Mouse (Mus musculus) liver, embryonic 11.5 days (tissue): ENCODE data around the gene Col6a6. TPM values are rescaled to one million over a fixed set of nuclear protein-coding genes. Genes with fewer than 3 reads are reported as not detected.

Experiments used
- ATAC-seq: fragments of 200-750 bp; cut with Nextera tagmentation; replicated peaks from 2 replicates; pipeline ENCODE4 v1.8.0; 2017; ENCODE audit warnings: moderate number of reproducible peaks, mild to moderate bottlenecking, moderate TSS enrichment, moderate library complexity; ENCODE audit not compliant: low FRiP score
- DNase-seq: peaks from one replicate; pipeline ENCODE4 v3.0.0-alpha.2; 2017; ENCODE audit warnings: low spot score
- H3K27ac ChIP-seq: fragments of 300-500 bp; sonication (generic); 2 replicates; pipeline ENCODE4 v1.5.1; 2014; ENCODE audit warnings: mild to moderate bottlenecking, low read depth, low read length, control low read depth
- H3K27me3 ChIP-seq: fragments of 300-500 bp; sonication (generic); replicated peaks from 2 replicates; pipeline ENCODE4 v1.6.1; 2014; ENCODE audit warnings: low read length, mixed read lengths; ENCODE audit not compliant: control insufficient read depth, insufficient read depth
- H3K36me3 ChIP-seq: fragments of 300-500 bp; sonication (generic); 2 replicates; pipeline ENCODE4 v1.6.1; 2014; ENCODE audit warnings: mild to moderate bottlenecking, low read length, moderate library complexity, mixed read lengths; ENCODE audit not compliant: control insufficient read depth, insufficient read depth
- H3K4me1 ChIP-seq: fragments of 300-500 bp; sonication (generic); replicated peaks from 2 replicates; pipeline ENCODE4 v1.6.1; 2014; ENCODE audit warnings: low read length, mixed read lengths; ENCODE audit not compliant: control insufficient read depth, insufficient read depth
- H3K4me2 ChIP-seq: fragments of 300-500 bp; sonication (generic); 2 replicates; pipeline ENCODE4 v1.6.1; 2014; ENCODE audit warnings: mild to moderate bottlenecking, control low read depth, moderate library complexity
- H3K4me3 ChIP-seq: fragments of 300-500 bp; sonication (generic); 2 replicates; pipeline ENCODE4 v1.5.1; 2014; ENCODE audit warnings: low read depth, low read length, control low read depth
- H3K9ac ChIP-seq: fragments of 300-500 bp; sonication (generic); 2 replicates; pipeline ENCODE4 v1.6.1; 2014; ENCODE audit warnings: low read depth, low read length, control low read depth
- H3K9me3 ChIP-seq: fragments of 300-500 bp; sonication (generic); 2 replicates; pipeline ENCODE4 v1.6.1; 2016; ENCODE audit warnings: low read length, inconsistent platforms, mixed read lengths; ENCODE audit not compliant: control insufficient read depth
- WGBS: fragments of 180-500 bp; shearing (Covaris S2); extraction: QIAGEN DNeasy Blood & Tissue Kit; methylation state at CpG from one replicate; pipeline ENCODE4 v1.1.7; 2014; 5-methylcytosine and 5-hydroxymethylcytosine counted together
- polyA plus RNA-seq: library from polyadenylated mRNA; unstranded; fragments of >200 nt; fragmentation: Nextera tagmentation; extraction: Ambion mirVana; gene quantifications from 2 replicates; pipeline ENCODE4 v1.2.1, GENCODE M21; 2014

The Col6a6 gene
- polyA plus RNA-seq, 1 experiment from 2014 or later = 0.21 TPM

- no peak overlapping the region for H3K9ac ChIP-seq
- no peak for ATAC-seq
- no peaks in the 10 kb centered on the region for H3K36me3 ChIP-seq
- no peak overlapping the region for H3K4me2 ChIP-seq
- no peak overlapping the region for H3K4me3 ChIP-seq
- H3K27me3 ChIP-seq = no peaks in the 10 kb centered on the region
- no peaks in the 10 kb centered on the region for H3K9me3 ChIP-seq
- no peaks in the 10 kb centered on the region for H3K4me1 ChIP-seq
- DNase-seq = no peak
- H3K27ac ChIP-seq = no peak overlapping the region
- 64% methylated on average over 2 of the region's 2 CpGs for WGBS
These were observed 62.1 kb downstream of the Col6a6 start for GRCm38 (mm10) chr9:105765891-105766290.

- no peaks in the 10 kb centered on the region for H3K27me3 ChIP-seq
- no peak overlapping the region for H3K4me2 ChIP-seq
- WGBS = 76% methylated on average over 5 of the region's 5 CpGs
- H3K4me1 ChIP-seq = no peaks in the 10 kb centered on the region
- no peak overlapping the region for H3K27ac ChIP-seq
- no peaks in the 10 kb centered on the region for H3K9me3 ChIP-seq
- no peak for DNase-seq
- ATAC-seq = no peak
- H3K9ac ChIP-seq = no peak overlapping the region
- H3K36me3 ChIP-seq = no peaks in the 10 kb centered on the region
- H3K4me3 ChIP-seq = no peak overlapping the region
These were observed 63.3 kb downstream of the Col6a6 start for GRCm38 (mm10) chr9:105764681-105765080.

DNA sequence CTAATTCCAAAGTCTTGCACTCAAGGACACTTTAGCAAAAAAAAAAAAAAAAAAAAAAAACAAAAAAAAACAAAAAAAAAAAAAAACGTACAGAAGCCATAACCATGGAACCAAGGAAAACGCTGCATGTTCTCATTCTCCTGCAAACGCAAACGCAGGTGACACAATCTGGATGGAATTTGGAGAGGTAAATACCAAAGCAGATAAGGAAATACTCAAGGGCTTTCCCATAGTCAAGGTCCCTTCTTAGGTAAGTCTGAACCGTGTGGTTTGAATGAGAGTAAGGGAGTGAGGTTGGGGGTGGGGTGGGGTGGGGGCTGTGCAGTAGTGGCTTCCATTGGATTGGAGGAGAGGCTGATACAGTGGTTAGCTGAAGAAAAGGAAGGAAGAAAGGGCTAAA is 63.8 kb downstream of the Col6a6 start:
- H3K4me2 ChIP-seq = no peak overlapping the region
- no peak for ATAC-seq
- no peak for DNase-seq
- no peak overlapping the region for H3K27ac ChIP-seq
- H3K4me3 ChIP-seq = no peak overlapping the region
- H3K36me3 ChIP-seq = no peaks in the 10 kb centered on the region
- no peaks in the 10 kb centered on the region for H3K9me3 ChIP-seq
- H3K9ac ChIP-seq = no peak overlapping the region
- 60% methylated on average over 5 of the region's 5 CpGs for WGBS
- H3K27me3 ChIP-seq = no peaks in the 10 kb centered on the region
- no peaks in the 10 kb centered on the region for H3K4me1 ChIP-seq

GRCm38 (mm10) chr9:105763625-105764024 is 64.3 kb downstream of the Col6a6 start:
- WGBS = 79% methylated on average over 3 of the region's 3 CpGs

DNA sequence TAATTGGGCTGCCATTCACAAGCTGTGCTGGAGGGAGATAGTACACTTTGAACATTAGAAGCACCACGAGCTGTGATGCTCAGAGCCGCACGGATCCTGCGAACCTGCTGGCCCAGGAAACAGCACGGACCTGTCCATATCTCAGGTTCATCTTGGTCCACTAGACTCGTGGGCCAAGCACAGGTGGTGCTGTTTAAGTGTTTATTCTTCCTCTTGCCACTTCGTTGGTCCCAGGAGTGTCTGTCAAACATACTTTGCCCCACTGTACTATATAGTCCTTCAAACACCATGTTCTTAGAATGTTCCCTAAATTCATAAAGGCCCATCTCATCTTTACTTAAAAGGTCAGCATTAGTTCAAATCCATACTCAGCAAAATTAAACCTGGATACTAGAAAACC is 65.7 kb downstream of the Col6a6 start:
- 81% methylated on average over 7 of the region's 7 CpGs for WGBS
- no peak overlapping the region for H3K4me3 ChIP-seq
- H3K27ac ChIP-seq = no peak overlapping the region
- H3K9me3 ChIP-seq = no peaks in the 10 kb centered on the region
- no peak overlapping the region for H3K9ac ChIP-seq
- ATAC-seq (no peak), DNase-seq (no peak)
- H3K4me1 ChIP-seq = no peaks in the 10 kb centered on the region
- H3K27me3 ChIP-seq = no peaks in the 10 kb centered on the region
- H3K4me2 ChIP-seq = no peak overlapping the region
- no peaks in the 10 kb centered on the region for H3K36me3 ChIP-seq

More at GRCm38 (mm10) chr9:105763625-105764024, 64.3 kb downstream of the Col6a6 start:
- DNase-seq (no peak), ATAC-seq (no peak)
- Histone ChIP-seq H3K36me3 (no peaks in the 10 kb centered on the region), H3K4me2 (no peak overlapping the region), H3K4me1 (no peaks in the 10 kb centered on the region), H3K27me3 (no peaks in the 10 kb centered on the region), H3K27ac (no peak overlapping the region), H3K9ac (no peak overlapping the region), H3K9me3 (no peaks in the 10 kb centered on the region), H3K4me3 (no peak overlapping the region)

DNA sequence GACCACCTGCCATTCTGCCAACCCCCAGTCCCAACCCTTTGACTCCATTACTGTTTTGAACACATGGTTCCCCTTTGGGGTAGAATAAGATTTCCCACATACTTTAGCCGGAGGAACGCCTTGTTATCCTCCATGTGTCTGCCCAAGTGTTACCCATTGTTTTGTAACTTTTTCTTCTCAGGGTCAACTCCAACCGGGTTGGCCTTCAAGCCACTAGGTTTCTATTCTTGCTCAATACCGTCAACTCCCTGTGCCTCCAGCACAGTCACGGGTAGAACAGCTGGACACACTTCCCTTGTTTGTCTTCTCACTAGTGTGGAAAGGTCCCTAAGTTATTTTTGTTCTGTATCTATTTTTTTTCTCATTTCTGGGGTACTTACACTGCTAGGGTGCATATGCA is 69.1 kb downstream of the Col6a6 start:
- DNase-seq = no peak

GRCm38 (mm10) chr9:105758173-105758765 is 69.7 kb downstream of the Col6a6 start:
- no peak overlapping the region for H3K9ac ChIP-seq
- no peaks in the 10 kb centered on the region for H3K4me1 ChIP-seq
- no peak overlapping the region for H3K4me3 ChIP-seq
- DNase-seq (no peak), ATAC-seq (no peak)
- no peak overlapping the region for H3K27ac ChIP-seq
- no peaks in the 10 kb centered on the region for H3K36me3 ChIP-seq
- WGBS = 88% methylated on average over 14 of the region's 14 CpGs
- H3K9me3 ChIP-seq = no peaks in the 10 kb centered on the region
- H3K27me3 ChIP-seq = no peaks in the 10 kb centered on the region
- no peak overlapping the region for H3K4me2 ChIP-seq

More for the DNA sequence above, 69.1 kb downstream of the Col6a6 start:
- Histone ChIP-seq H3K4me1 (no peaks in the 10 kb centered on the region), H3K27ac (no peak overlapping the region), H3K9me3 (no peaks in the 10 kb centered on the region), H3K36me3 (no peaks in the 10 kb centered on the region), H3K4me3 (no peak overlapping the region), H3K27me3 (no peaks in the 10 kb centered on the region), H3K4me2 (no peak overlapping the region), H3K9ac (no peak overlapping the region)
- WGBS = 72% methylated on average over 5 of the region's 5 CpGs
- no peak for ATAC-seq

DNA sequence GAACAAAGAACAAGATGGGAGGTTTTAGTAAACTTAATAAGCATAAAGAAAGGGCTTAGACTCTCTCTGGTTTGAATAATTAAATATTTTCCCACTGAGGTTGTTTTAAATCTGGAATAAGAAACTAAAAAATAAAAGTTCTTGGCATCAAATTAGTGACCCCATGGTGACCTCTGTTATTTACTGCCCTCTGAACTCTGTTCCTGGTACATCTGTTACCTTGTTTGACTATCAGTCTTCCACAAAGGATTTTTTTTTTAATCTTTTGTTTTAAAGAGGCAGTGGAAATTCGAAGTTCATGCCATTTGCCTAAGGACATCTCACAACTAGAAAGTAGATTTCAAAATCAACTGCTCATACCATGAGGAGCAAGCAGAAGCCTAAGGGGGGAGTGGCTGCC is 73.7 kb downstream of the Col6a6 start:
- Histone ChIP-seq H3K4me2 (no peak overlapping the region), H3K27me3 (no peaks in the 10 kb centered on the region), H3K4me1 (no peaks in the 10 kb centered on the region), H3K4me3 (no peak overlapping the region), H3K9ac (no peak overlapping the region), H3K9me3 (0 out of 2 replicates have a peak, but pooled peaks cover 2% of the 10 kb centered on the region), H3K36me3 (no peaks in the 10 kb centered on the region), H3K27ac (no peak overlapping the region)
- ATAC-seq (no peak), DNase-seq (no peak)
- 36% methylated on average over 1 of the region's 1 CpGs for WGBS

DNA sequence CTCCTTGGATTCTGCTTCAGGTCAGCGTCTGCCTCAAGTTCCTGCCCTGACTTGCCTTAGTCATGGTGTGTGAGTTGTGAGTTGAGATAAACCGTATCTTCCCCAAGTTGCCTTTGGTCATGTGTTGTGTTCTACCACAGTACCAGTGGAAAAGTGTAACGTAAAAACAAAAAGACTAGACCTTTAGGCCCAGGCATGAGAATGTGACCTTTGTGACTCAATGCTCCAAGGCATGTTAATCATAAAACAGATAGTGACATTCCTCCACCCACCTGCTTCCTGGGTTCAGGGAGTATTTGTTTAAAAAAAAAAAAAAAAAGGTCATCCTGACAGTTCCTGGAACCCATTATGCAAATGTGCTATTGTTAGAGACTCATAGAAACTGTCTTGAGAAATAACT is 82.1 kb downstream of the Col6a6 start:
- H3K4me1 ChIP-seq = no peaks in the 10 kb centered on the region
- H3K27me3 ChIP-seq = no peaks in the 10 kb centered on the region
- no peak overlapping the region for H3K27ac ChIP-seq
- ATAC-seq (no peak), DNase-seq (no peak)
- WGBS = 81% methylated on average over 3 of the region's 3 CpGs
- H3K36me3 ChIP-seq = no peaks in the 10 kb centered on the region
- peaks cover 7% of the 10 kb centered on the region; the same call in 1 of the 2 replicates for H3K9me3 ChIP-seq
- no peak overlapping the region for H3K4me3 ChIP-seq
- no peak overlapping the region for H3K4me2 ChIP-seq
- no peak overlapping the region for H3K9ac ChIP-seq
